Mouse (Mus musculus): ENCODE results near the gene Tatdn2.

DNA sequence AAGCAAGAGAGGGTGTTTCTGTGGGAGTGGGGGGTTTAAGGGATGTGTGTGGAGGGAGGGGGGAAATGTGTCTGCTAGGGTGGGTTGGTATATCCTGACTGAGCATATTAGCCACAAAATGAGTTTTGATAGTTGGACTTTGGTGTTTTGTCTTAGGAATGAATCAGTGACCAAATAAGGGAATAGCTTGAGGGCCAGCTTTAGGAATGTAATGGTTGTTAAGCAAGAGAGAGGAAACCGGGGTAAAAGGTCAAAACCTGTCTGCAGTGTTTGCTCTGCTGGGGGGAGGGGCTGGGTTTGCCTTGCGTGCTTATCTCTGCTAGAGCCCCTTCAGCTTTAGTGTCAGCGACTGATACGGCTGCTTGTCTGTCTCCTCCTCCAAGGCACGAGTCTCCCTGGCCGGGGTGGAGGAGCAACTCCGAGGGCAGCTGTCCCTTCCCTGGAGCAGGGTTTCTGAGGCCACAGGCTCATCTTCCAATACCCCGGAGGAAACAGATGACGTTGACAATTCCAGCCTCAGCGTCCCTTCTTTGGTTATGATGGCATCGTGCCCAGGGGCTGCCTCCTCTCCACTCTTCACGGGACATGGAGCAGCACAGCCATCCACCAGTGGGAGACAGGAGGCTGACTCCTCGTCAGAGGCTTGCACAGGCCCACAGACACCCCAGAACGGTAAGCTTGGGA is 6.3 kb upstream of the Tatdn2 start:
- TF ChIP-seq CTCF (conservative IDR thresholded peaks at IDR 0.05; ENCODE audit: low read length) = no peak
- TF ChIP-seq NANOG (IDR thresholded peaks at IDR 0.05; ENCODE audit: borderline replicate concordance, low read length) = no peak
